Mouse (Mus musculus) G1E-ER4 (cell line): ENCODE measurements around the gene Manbal. TPM values are rescaled to one million over a fixed set of nuclear protein-coding genes. Genes with fewer than 3 reads are reported as not detected.

Experiments
- GATA1 ChIP-seq: IDR thresholded peaks from one replicate; pipeline ENCODE4 v1.8.0; 2012; ENCODE audit warnings: low read length, inconsistent platforms
- polyA plus RNA-seq: library from polyadenylated mRNA; stranded (reverse); fragments of >175 nt; gene quantifications from 2 replicates; pipeline ENCODE4 v1.2.3, GENCODE M21; 2012

Manbal gene
- 55.4 and 67.0 TPM in 2 replicates for polyA plus RNA-seq

DNA sequence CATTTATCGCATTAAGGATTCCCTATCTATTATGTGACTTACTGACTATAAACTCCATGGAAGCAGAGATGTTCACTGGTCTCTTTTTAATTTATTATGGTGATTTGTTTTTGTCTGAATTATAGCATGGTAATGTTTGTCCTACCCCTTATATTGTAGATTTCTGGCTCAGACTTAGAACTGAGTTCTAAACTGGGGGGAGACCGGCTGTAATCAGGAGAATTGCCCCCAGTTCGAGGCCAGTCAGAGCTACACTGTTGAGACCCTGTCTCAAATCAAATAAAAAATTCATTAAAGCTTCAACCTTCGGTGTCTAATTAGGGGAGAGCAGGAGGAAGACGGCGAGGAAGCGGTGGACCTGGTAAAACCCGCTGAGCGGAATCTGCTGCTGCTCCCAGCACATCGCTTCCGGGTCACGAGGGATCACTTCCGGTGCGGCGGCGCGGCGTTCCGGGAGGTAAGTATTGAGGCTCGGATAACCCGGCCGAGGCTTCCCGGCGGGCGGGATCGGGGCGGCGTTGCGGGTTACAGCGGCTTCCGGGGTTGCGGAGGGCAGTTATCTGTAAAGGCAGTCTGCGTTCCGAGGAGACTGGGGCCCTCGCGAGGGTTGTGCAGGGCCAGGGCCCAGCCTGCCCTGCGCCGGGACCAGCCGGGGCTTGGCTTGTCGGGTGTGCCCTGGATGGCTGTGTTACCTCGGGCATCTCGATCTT is at the start of gene Manbal:
Gene Manbal (plus strand): TSS at position 411 of the 710 bp plus-strand sequence.
- no peak for TF ChIP-seq GATA1

DNA sequence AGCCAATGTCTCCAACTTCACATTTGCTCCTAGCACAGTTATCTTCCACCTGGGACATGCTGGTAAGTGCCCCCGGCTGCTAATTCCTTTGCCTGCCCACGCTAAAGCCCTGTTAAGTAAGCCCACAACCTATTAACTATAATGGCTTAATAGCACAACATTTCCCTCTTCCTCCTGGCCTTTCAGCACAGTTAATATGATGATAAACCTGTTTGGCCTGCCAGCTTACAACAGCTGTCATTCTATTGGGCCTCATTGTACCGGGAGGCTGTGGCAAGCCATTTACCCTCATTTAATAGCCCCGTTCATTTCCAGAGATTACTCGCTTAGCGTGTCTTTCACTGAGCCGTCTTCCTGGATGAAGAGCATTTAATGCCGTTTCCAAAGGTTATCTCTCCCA is 47.3 kb upstream of the Manbal start:
- TF ChIP-seq GATA1 = no peak

DNA sequence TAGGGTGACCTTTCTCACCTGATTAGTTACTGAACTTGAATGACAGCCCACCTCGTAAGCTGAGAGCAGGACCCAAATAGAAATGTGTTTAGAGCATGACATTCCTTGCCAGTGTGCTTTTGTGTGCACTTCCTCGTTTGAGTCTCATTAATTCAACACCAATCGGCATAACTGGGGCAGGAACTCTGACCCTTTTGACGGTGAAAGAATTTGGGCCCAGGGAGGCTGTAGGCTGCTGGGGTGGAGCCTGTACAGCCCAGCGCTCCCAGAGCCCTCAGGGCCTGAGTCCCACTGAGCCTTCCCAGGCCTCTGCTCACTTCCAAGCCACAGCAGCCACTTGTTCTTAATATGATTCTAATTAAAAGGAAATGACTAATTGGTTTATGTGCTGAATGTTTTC is 46.5 kb upstream of the Manbal start:
- no peak for TF ChIP-seq GATA1

- TF ChIP-seq GATA1 = no peak
Measured at GRCm38 (mm10) chr2:157322029-157322766, 45.2 kb upstream of the Manbal start.

- TF ChIP-seq GATA1 = no peak
Measured at GRCm38 (mm10) chr2:157325238-157325637, 42.2 kb upstream of the Manbal start.

GRCm38 (mm10) chr2:157328106-157328505 is 39.3 kb upstream of the Manbal start:
- no peak for TF ChIP-seq GATA1

DNA sequence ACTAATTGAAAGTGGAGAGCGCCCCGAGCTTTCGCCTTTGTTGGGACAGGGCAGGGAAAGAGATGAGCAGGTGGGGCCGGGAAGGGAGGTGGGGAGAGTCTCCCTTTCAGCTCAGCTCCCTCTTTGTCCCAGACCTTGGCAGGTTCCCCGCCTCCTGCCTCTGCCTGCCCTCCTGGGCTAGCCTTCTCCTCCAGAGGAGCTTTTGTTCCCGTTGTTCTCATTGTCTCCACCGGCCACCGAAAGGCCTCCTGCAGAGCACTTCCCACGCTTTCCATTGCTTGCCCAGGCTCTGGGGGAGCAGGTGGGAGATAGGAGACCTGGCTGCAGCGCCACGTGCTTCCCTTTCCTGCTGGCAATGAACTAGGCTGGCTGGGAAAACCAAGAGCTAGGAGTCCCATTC is 38.8 kb upstream of the Manbal start:
- no peak for TF ChIP-seq GATA1

GRCm38 (mm10) chr2:157332059-157332458 is 35.3 kb upstream of the Manbal start:
- TF ChIP-seq GATA1 = no peak

GRCm38 (mm10) chr2:157338663-157339062 is 28.7 kb upstream of the Manbal start:
- no peak for TF ChIP-seq GATA1

- no peak for TF ChIP-seq GATA1
Measured at GRCm38 (mm10) chr2:157339532-157339931, 27.9 kb upstream of the Manbal start.

GRCm38 (mm10) chr2:157340221-157340741 is 27.1 kb upstream of the Manbal start:
- TF ChIP-seq GATA1 = no peak

GRCm38 (mm10) chr2:157341554-157342270 is 25.7 kb upstream of the Manbal start:
- TF ChIP-seq GATA1 = no peak

- TF ChIP-seq GATA1 = no peak
Measured at GRCm38 (mm10) chr2:157342328-157342926, 25.0 kb upstream of the Manbal start.

- TF ChIP-seq GATA1 = no peak
Measured at GRCm38 (mm10) chr2:157343337-157343736, 24.1 kb upstream of the Manbal start.

- TF ChIP-seq GATA1 = no peak
Measured at GRCm38 (mm10) chr2:157347361-157348159, 19.8 kb upstream of the Manbal start, which contains the start of gene Ghrh. Gene Ghrh, minus strand, starts transcription at chr2:157347506.
